Mouse (Mus musculus): ENCODE data around the gene Tmprss6.
A peak's percentile ranks its signal among the peaks of the same experiment; 100 is the strongest.

Tmprss6 gene

GRCm38 (mm10) chr15:78482518-78482917 lies 14.1 kb upstream of the Tmprss6 start:
- DNase-seq (ENCODE audit: low read depth): no peak

- no peak for DNase-seq (ENCODE audit: low read depth)
These were observed 13.1 kb upstream of the Tmprss6 start for GRCm38 (mm10) chr15:78481448-78482000.

- DNase-seq (ENCODE audit: low read depth): no peak
These were observed 12.6 kb upstream of the Tmprss6 start for GRCm38 (mm10) chr15:78480991-78481390.

GRCm38 (mm10) chr15:78480111-78480510 lies 11.7 kb upstream of the Tmprss6 start:
- DNase-seq (ENCODE audit: low read depth): no peak

- no peak for DNase-seq (ENCODE audit: low read depth)
These were observed 11.0 kb upstream of the Tmprss6 start for GRCm38 (mm10) chr15:78479470-78479869.

- no peak for DNase-seq (ENCODE audit: low read depth)
These were observed 9.6 kb upstream of the Tmprss6 start for GRCm38 (mm10) chr15:78478073-78478472.

GRCm38 (mm10) chr15:78476878-78477277 lies 8.4 kb upstream of the Tmprss6 start:
- DNase-seq (ENCODE audit: low read depth): no peak

GRCm38 (mm10) chr15:78475604-78476031 lies 7.2 kb upstream of the Tmprss6 start:
- DNase-seq (ENCODE audit: low read depth): no peak

GRCm38 (mm10) chr15:78473442-78473841 lies 5.0 kb upstream of the Tmprss6 start:
- DNase-seq (ENCODE audit: low read depth): no peak

- no peak for DNase-seq (ENCODE audit: low read depth)
These were observed 3.5 kb upstream of the Tmprss6 start for GRCm38 (mm10) chr15:78471902-78472301.

GRCm38 (mm10) chr15:78470495-78471276 lies 2.3 kb upstream of the Tmprss6 start:
- DNase-seq (ENCODE audit: low read depth): no peak

- DNase-seq (ENCODE audit: low read depth): no peak
These were observed 864 bp downstream of the Tmprss6 start for GRCm38 (mm10) chr15:78467570-78467969.

- no peak for DNase-seq (ENCODE audit: low read depth)
These were observed 1.6 kb downstream of the Tmprss6 start for GRCm38 (mm10) chr15:78466809-78467208.

GRCm38 (mm10) chr15:78462981-78463380 lies 5.5 kb downstream of the Tmprss6 start:
- DNase-seq (ENCODE audit: low read depth): no peak

GRCm38 (mm10) chr15:78457193-78457592 lies 11.2 kb downstream of the Tmprss6 start:
- no peak for DNase-seq (ENCODE audit: low read depth)

GRCm38 (mm10) chr15:78456051-78456450 lies 12.4 kb downstream of the Tmprss6 start:
- DNase-seq (ENCODE audit: low read depth): peak; percentile 20

GRCm38 (mm10) chr15:78455168-78455567 lies 13.3 kb downstream of the Tmprss6 start:
- DNase-seq (ENCODE audit: low read depth): no peak

- DNase-seq (ENCODE audit: low read depth): no peak
These were observed 15.5 kb downstream of the Tmprss6 start for GRCm38 (mm10) chr15:78452929-78453328.

GRCm38 (mm10) chr15:78451201-78451600 lies 17.2 kb downstream of the Tmprss6 start:
- DNase-seq (ENCODE audit: low read depth): no peak

GRCm38 (mm10) chr15:78450419-78450768 lies 18.0 kb downstream of the Tmprss6 start:
- DNase-seq (ENCODE audit: low read depth): no peak

GRCm38 (mm10) chr15:78449694-78450418 lies 18.6 kb downstream of the Tmprss6 start:
- DNase-seq (ENCODE audit: low read depth): peak; percentile 84

- DNase-seq (ENCODE audit: low read depth): no peak
These were observed 19.3 kb downstream of the Tmprss6 start for GRCm38 (mm10) chr15:78449131-78449530.
